Mouse (Mus musculus): ENCODE measurements around the gene Slc37a1. TPM values are rescaled to one million over a fixed set of nuclear protein-coding genes. Genes with fewer than 3 reads are reported as not detected.
A peak's percentile ranks its signal among the peaks of the same experiment; 100 is the strongest.

Slc37a1 gene
- polyA plus RNA-seq, 1 experiment from 2014 or later: 14.7 TPM

GRCm38 (mm10) chr17:31312648-31313047, 26.1 kb downstream of the Slc37a1 start:
- 0 out of 2 replicates have a peak, but pooled peaks cover 3% of the 10 kb centered on the region for H3K4me1 ChIP-seq (replicated peaks; ENCODE audit: control insufficient read depth, insufficient read depth)
- DNase-seq (ENCODE audit: low spot score) (peak; percentile 38), ATAC-seq (ENCODE audit: low FRiP score, low TSS enrichment) (peak; percentile 67)
- H3K9ac ChIP-seq (ENCODE audit: low read length): no peak overlapping the region
- H3K27ac ChIP-seq (replicated peaks): no peak overlapping the region; the same call in 1 of the 2 replicates
- WGBS: 80% methylated on average over 10 of the region's 10 CpGs
- no peak for TF ChIP-seq CTCF (IDR thresholded peaks at IDR 0.05; ENCODE audit: low read depth)
- TF ChIP-seq EP300 (optimal IDR thresholded peaks at IDR 0.05): no peak
- H3K36me3 ChIP-seq (ENCODE audit: control insufficient read depth, insufficient read depth, low read length): no peaks in the 10 kb centered on the region
- no peaks in the 10 kb centered on the region for H3K27me3 ChIP-seq (ENCODE audit: control insufficient read depth, insufficient read depth, low read length)
- no peaks in the 10 kb centered on the region for H3K9me3 ChIP-seq (ENCODE audit: control insufficient read depth, low read length)
- no peak overlapping the region for H3K4me2 ChIP-seq (replicated peaks; ENCODE audit: low read depth)
- H3K4me3 ChIP-seq (ENCODE audit: low read depth, low read length): no peak overlapping the region

GRCm38 (mm10) chr17:31315046-31315792, 28.6 kb downstream of the Slc37a1 start:
- no peak overlapping the region for H3K4me2 ChIP-seq (replicated peaks; ENCODE audit: low read depth)
- DNase-seq (ENCODE audit: low spot score): no peak

GRCm38 (mm10) chr17:31315993-31316392, 29.4 kb downstream of the Slc37a1 start:
- Histone ChIP-seq H3K4me3 (ENCODE audit: low read depth, low read length) (no peak overlapping the region), H3K9me3 (ENCODE audit: control insufficient read depth, low read length) (no peaks in the 10 kb centered on the region), H3K27ac (replicated peaks) (peak overlapping the region; percentile 78), H3K36me3 (ENCODE audit: control insufficient read depth, insufficient read depth, low read length) (no peaks in the 10 kb centered on the region), H3K4me1 (replicated peaks; ENCODE audit: control insufficient read depth, insufficient read depth) (0 out of 2 replicates have a peak, but pooled peaks cover 3% of the 10 kb centered on the region), H3K9ac (ENCODE audit: low read length) (no peak overlapping the region), H3K27me3 (ENCODE audit: control insufficient read depth, insufficient read depth, low read length) (no peaks in the 10 kb centered on the region), H3K4me2 (replicated peaks; ENCODE audit: low read depth) (no peak overlapping the region)
- WGBS: 58% methylated on average over 6 of the region's 6 CpGs
- TF ChIP-seq CTCF (IDR thresholded peaks at IDR 0.05; ENCODE audit: low read depth): no peak
- no peak for TF ChIP-seq EP300 (optimal IDR thresholded peaks at IDR 0.05)
- ATAC-seq (ENCODE audit: low FRiP score, low TSS enrichment): no peak
- peak; percentile 50 for DNase-seq (ENCODE audit: low spot score)

More at GRCm38 (mm10) chr17:31315046-31315792, 28.6 kb downstream of the Slc37a1 start:
- Histone ChIP-seq H3K4me1 (replicated peaks; ENCODE audit: control insufficient read depth, insufficient read depth) (0 out of 2 replicates have a peak, but pooled peaks cover 3% of the 10 kb centered on the region), H3K27ac (replicated peaks) (peak overlapping the region; percentile 78), H3K27me3 (ENCODE audit: control insufficient read depth, insufficient read depth, low read length) (no peaks in the 10 kb centered on the region), H3K9me3 (ENCODE audit: control insufficient read depth, low read length) (no peaks in the 10 kb centered on the region), H3K4me3 (ENCODE audit: low read depth, low read length) (no peak overlapping the region), H3K9ac (ENCODE audit: low read length) (no peak overlapping the region), H3K36me3 (ENCODE audit: control insufficient read depth, insufficient read depth, low read length) (no peaks in the 10 kb centered on the region)
- TF ChIP-seq CTCF (IDR thresholded peaks at IDR 0.05; ENCODE audit: low read depth) (no peak), EP300 (optimal IDR thresholded peaks at IDR 0.05) (no peak)
- ATAC-seq (ENCODE audit: low FRiP score, low TSS enrichment): no peak
- 34% methylated on average over 13 of the region's 13 CpGs for WGBS

GRCm38 (mm10) chr17:31316998-31317397, 30.4 kb downstream of the Slc37a1 start:
- peak; percentile 38 for TF ChIP-seq EP300 (optimal IDR thresholded peaks at IDR 0.05)
- no peak for TF ChIP-seq CTCF (IDR thresholded peaks at IDR 0.05; ENCODE audit: low read depth)
- H3K27me3 ChIP-seq (ENCODE audit: control insufficient read depth, insufficient read depth, low read length): no peaks in the 10 kb centered on the region
- H3K36me3 ChIP-seq (ENCODE audit: control insufficient read depth, insufficient read depth, low read length): no peaks in the 10 kb centered on the region
- peak; percentile 70 for DNase-seq (ENCODE audit: low spot score)
- peak overlapping the region; percentile 75 for H3K27ac ChIP-seq (replicated peaks)
- H3K4me3 ChIP-seq (ENCODE audit: low read depth, low read length): no peak overlapping the region
- 50% methylated on average over 3 of the region's 3 CpGs for WGBS
- H3K9me3 ChIP-seq (ENCODE audit: control insufficient read depth, low read length): no peaks in the 10 kb centered on the region
- peak; percentile 61 for ATAC-seq (ENCODE audit: low FRiP score, low TSS enrichment)
- H3K9ac ChIP-seq (ENCODE audit: low read length): no peak overlapping the region
- 0 out of 2 replicates have a peak, but pooled peaks cover 3% of the 10 kb centered on the region for H3K4me1 ChIP-seq (replicated peaks; ENCODE audit: control insufficient read depth, insufficient read depth)
- H3K4me2 ChIP-seq (replicated peaks; ENCODE audit: low read depth): no peak overlapping the region

- 0 out of 2 replicates have a peak, but pooled peaks cover 3% of the 10 kb centered on the region for H3K4me1 ChIP-seq (replicated peaks; ENCODE audit: control insufficient read depth, insufficient read depth)
- H3K4me2 ChIP-seq (replicated peaks; ENCODE audit: low read depth): no peak overlapping the region
- H3K4me3 ChIP-seq (ENCODE audit: low read depth, low read length): no peak overlapping the region
- H3K9me3 ChIP-seq (ENCODE audit: control insufficient read depth, low read length): no peaks in the 10 kb centered on the region
- peak overlapping the region; percentile 69; the same call in 1 of the 2 replicates for H3K27ac ChIP-seq (replicated peaks)
- 47% methylated on average over 22 of the region's 22 CpGs for WGBS
- DNase-seq (ENCODE audit: low spot score): peak; percentile 63
- no peaks in the 10 kb centered on the region for H3K27me3 ChIP-seq (ENCODE audit: control insufficient read depth, insufficient read depth, low read length)
- peak; percentile 6; the same call in 1 of the 2 replicates for ATAC-seq (ENCODE audit: low FRiP score, low TSS enrichment)
- no peaks in the 10 kb centered on the region for H3K36me3 ChIP-seq (ENCODE audit: control insufficient read depth, insufficient read depth, low read length)
- TF ChIP-seq CTCF (IDR thresholded peaks at IDR 0.05; ENCODE audit: low read depth): peak; percentile 66
- no peak for TF ChIP-seq EP300 (optimal IDR thresholded peaks at IDR 0.05)
- no peak overlapping the region for H3K9ac ChIP-seq (ENCODE audit: low read length)
Measured at GRCm38 (mm10) chr17:31317521-31318272, 31.1 kb downstream of the Slc37a1 start.

All from stomach, postnatal 0 days (tissue).